Mouse (Mus musculus) thymus, postnatal 25 days (tissue): ENCODE measurements around the gene Strip1.

Experiments used
- DNase-seq: peaks from one replicate; pipeline ENCODE4 v3.0.0; 2022

Strip1 gene

GRCm38 (mm10) chr3:107583893-107584292 is 47.6 kb downstream of the Strip1 start:
- no peak for DNase-seq

GRCm38 (mm10) chr3:107582875-107583767 is 48.4 kb downstream of the Strip1 start:
- DNase-seq, result no peak

- no peak for DNase-seq
Measured at GRCm38 (mm10) chr3:107582130-107582874, 49.2 kb downstream of the Strip1 start.

GRCm38 (mm10) chr3:107581103-107582010 is 50.1 kb downstream of the Strip1 start:
- no peak for DNase-seq

- DNase-seq, result peak; percentile 41
Measured at GRCm38 (mm10) chr3:107579466-107579865, 52.0 kb downstream of the Strip1 start.

- no peak for DNase-seq
Measured at GRCm38 (mm10) chr3:107577810-107578390, 53.6 kb downstream of the Strip1 start.

- DNase-seq, result no peak
Measured at GRCm38 (mm10) chr3:107576807-107577206, 54.7 kb downstream of the Strip1 start.

GRCm38 (mm10) chr3:107571205-107571604 is 60.3 kb downstream of the Strip1 start:
- no peak for DNase-seq

- DNase-seq, result no peak
Measured at GRCm38 (mm10) chr3:107568721-107569120, 62.8 kb downstream of the Strip1 start.

- DNase-seq, result no peak
Measured at GRCm38 (mm10) chr3:107567766-107568165, 63.7 kb downstream of the Strip1 start.

GRCm38 (mm10) chr3:107565331-107565730 is 66.2 kb downstream of the Strip1 start:
- no peak for DNase-seq

- DNase-seq, result no peak
Measured at GRCm38 (mm10) chr3:107563880-107564279, 67.6 kb downstream of the Strip1 start.

GRCm38 (mm10) chr3:107562591-107562990 is 68.9 kb downstream of the Strip1 start:
- no peak for DNase-seq
